Mouse (Mus musculus) right cerebral cortex, postnatal 25 days (tissue): Measurements from ENCODE around the gene Mthfd1.

ENCODE experiments used
- DNase-seq: peaks from one replicate; pipeline ENCODE4 v3.0.0; 2022

The Mthfd1 gene

DNA sequence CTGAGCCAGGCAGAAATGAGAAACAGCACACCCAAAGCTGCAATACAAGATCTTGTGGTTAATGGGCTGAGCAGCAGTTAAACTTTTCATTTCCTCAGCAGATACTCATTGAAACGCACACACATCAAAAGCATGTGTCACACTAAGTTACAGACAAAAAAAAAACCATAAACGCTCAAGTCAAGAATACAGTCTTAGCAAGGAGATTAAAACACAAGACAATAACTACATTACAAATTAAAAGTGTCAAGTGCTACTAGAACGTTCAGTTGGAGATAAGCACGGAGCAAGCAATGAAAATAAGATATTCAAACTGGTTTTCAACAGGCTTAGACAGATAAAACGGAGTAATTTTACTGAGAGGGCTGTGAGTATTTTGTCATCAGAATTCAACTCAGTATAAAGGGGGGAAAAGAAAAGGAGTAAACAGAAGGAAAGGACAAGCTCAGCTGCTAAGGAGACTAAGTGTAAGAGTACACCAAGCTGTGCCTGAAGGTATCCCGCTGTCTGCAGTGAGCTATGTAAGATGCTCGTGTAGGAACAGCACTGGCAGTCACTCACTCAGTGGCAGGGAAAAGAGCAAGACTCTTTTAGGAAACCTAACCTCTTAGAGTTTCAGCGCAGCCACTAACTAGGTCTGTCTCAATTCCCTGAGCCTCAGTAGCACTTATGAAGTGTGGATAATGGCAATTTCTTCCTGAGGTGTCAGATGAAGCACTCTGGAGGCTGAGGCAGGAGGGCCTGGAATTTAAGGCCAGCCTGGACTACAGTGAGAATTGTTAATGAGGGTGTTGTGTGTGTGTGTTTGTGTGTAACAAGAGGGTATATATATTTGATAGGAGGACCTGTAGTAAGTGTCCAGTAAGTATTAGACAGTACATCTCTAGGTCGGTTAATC, 106.6 kb downstream of the Mthfd1 start:
- DNase-seq: no peak

GRCm38 (mm10) chr12:76362303-76362676, 107.2 kb downstream of the Mthfd1 start:
- DNase-seq: no peak

- DNase-seq: no peak
These were observed 111.2 kb downstream of the Mthfd1 start for GRCm38 (mm10) chr12:76366276-76366675.

DNA sequence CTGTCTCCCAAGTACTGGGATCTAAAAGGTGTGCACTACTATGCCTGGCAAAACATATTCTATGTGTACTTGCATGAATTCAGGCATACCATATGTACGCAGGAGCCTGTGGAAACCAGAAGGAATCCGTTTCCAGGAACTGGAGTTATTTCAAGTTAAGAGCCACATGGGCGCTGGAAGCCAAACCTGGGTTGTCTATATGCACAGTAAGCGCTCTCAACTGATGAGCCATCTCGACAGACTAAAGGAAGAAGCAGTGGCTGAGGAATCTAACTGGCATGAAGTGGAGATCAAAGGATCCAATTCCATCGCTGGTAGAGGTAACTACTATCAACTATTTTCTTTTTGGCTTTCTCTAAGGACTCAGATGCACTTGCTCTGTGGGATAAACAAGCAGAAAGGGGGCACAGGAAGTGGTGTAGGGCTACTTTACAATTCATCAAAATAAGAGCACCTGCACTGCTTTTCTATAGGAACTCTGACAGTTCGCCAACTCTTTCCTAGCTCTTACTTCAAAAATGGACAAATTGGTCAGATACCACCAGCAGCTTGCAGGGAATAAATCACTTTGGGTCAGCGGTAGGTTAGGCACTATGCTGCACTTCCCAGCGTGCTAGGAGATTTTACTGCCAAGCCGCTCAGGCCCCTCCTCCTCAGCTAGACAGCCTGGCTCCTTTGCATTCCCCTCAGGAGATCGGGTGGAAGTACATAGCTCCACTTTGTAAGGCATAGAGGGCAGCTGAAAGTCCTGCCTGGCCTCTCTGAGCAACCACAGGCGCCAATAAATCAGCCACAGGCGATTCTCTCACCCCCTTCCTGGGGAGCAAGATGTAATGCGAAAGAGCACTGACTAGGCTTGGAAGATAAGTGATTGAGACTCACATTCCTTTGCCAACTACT, 112.2 kb downstream of the Mthfd1 start:
- no peak for DNase-seq

- no peak for DNase-seq
These were observed 113.2 kb downstream of the Mthfd1 start for GRCm38 (mm10) chr12:76368201-76368789.

DNA sequence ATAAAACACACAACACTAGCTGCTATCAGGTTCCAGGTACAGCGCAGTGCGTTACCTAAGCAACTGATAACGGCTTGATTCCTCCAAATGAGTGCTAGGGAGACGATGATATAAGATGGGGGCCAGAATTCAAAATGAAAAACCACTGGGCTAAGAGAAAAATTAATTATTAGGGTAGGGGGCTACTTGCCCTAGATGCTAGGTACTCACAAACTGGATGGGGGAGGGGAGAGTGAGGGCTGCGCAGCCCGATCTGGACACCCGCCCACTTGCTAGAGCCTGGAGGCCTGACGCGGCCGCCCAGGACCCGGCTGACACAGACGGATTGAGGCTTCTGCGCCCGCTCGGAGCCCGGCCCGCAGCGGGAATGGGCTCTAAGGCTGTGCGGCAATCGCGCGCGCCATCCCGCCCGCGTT, 113.7 kb downstream of the Mthfd1 start:
- no peak for DNase-seq
